ENCODE assay signal across 8 mouse cellular contexts in genomic region chr14:54528007-54528393, GRCm38 (mm10). TPM values are rescaled to one million over a fixed set of nuclear protein-coding genes. Genes with fewer than 3 reads are reported as not detected.
DNase-seq lines count a peak whose midpoint lies in the region; ATAC-seq and TF ChIP-seq lines count a peak whose summit lies in the region.

No protein-coding gene starts in this region.

- DNase-seq in frontal cortex, postnatal 14 days (ENCODE audit: low spot score in 2 of 2) = no peak
- DNase-seq in thymus, postnatal 0 days (ENCODE audit: low spot score) = peak; percentile 45
- DNase-seq in thymus, postnatal 14 days = no peak
- no peak for DNase-seq in limb, embryonic 14.5 days (ENCODE audit: low spot score)
- peak; percentile 35 for DNase-seq in thymus, postnatal 4 days
- no peak for DNase-seq in lung, postnatal 10 days
- DNase-seq in gastrocnemius, adult 18-20 months (ENCODE audit: low spot score) = no peak

- H3K4me3 ChIP-seq in limb, embryonic 14.5 days (replicated peaks; ENCODE audit: low read length) = no peak overlapping the region

- peak overlapping the region; percentile 43; the same call in 1 of the 2 replicates for H3K27ac ChIP-seq in limb, embryonic 14.5 days (replicated peaks; ENCODE audit: low read depth, low read length)

- H3K27me3 ChIP-seq in limb, embryonic 14.5 days (ENCODE audit: control insufficient read depth, insufficient read depth, low read length) = no peaks in the 10 kb centered on the region

- TF ChIP-seq POLR2A in limb, embryonic 14.5 days (IDR thresholded peaks at IDR 0.05; ENCODE audit: borderline replicate concordance, extremely low read depth, insufficient read depth, insufficient read length) = no peak

- no peak overlapping the region; the same call in 1 of the 2 replicates for H3K9ac ChIP-seq in limb, embryonic 14.5 days (ENCODE audit: low read depth, low read length, severe bottlenecking)

- H3K4me1 ChIP-seq in limb, embryonic 14.5 days (ENCODE audit: control insufficient read depth, insufficient read depth, low read length) = peaks cover 13% of the 10 kb centered on the region

- H3K4me2 ChIP-seq in limb, embryonic 14.5 days (replicated peaks; ENCODE audit: low read depth, low read length, severe bottlenecking) = peak overlapping the region; percentile 71

- 12% methylated on average over 5 of the region's 5 CpGs for WGBS in limb, embryonic 14.5 days

- no peaks in the 10 kb centered on the region for H3K36me3 ChIP-seq in limb, embryonic 14.5 days (ENCODE audit: control insufficient read depth, insufficient read depth, low read length)

- peak; percentile 38 for ATAC-seq in frontal cortex, adult (ENCODE audit: low TSS enrichment)
- ATAC-seq in limb, embryonic 14.5 days (ENCODE audit: low FRiP score, low read depth) = peak; percentile 14; the same call in 1 of the 2 replicates

- no peaks in the 10 kb centered on the region for H3K9me3 ChIP-seq in limb, embryonic 14.5 days (ENCODE audit: control insufficient read depth, low read length)

RNA-seq across cellular contexts. Expression of gene Prmt5, which starts 10.7 kb away (rescaled TPM):
- 62.9 and 64.6 TPM in 2 replicates for polyA plus RNA-seq in thymus, postnatal 0 days (2015; fragmentation: Nextera tagmentation; extraction: Ambion mirVana)
- 72.7 and 77.0 TPM in 2 replicates for polyA plus RNA-seq in limb, embryonic 14.5 days (2012; rRNA removed)
- polyA plus RNA-seq in limb, embryonic 14.5 days (2014; fragmentation: Nextera tagmentation; extraction: Ambion mirVana) = 68.5 and 74.3 TPM in 2 replicates
- 10 to 100 TPM; 29.6 to 32.1 TPM for total RNA-seq in gastrocnemius, adult 18-20 months (2021)

RNA-seq across cellular contexts. Expression of gene Haus4, which starts 26.4 kb away (rescaled TPM):
- 111 and 113 TPM in 2 replicates for polyA plus RNA-seq in thymus, postnatal 0 days (2015; fragmentation: Nextera tagmentation; extraction: Ambion mirVana)
- polyA plus RNA-seq in limb, embryonic 14.5 days (2012; rRNA removed) = 33.8 and 39.4 TPM in 2 replicates
- 45.1 and 46.8 TPM in 2 replicates for polyA plus RNA-seq in limb, embryonic 14.5 days (2014; fragmentation: Nextera tagmentation; extraction: Ambion mirVana)
- 1 to 10 TPM; 2.5 to 3.0 TPM for total RNA-seq in gastrocnemius, adult 18-20 months (2021)

RNA-seq across cellular contexts. Expression of gene Ajuba, which starts 49.4 kb away (rescaled TPM):
- 11.9 and 14.9 TPM in 2 replicates for polyA plus RNA-seq in thymus, postnatal 0 days (2015; fragmentation: Nextera tagmentation; extraction: Ambion mirVana)
- polyA plus RNA-seq in limb, embryonic 14.5 days (2012; rRNA removed) = 61.4 and 66.1 TPM in 2 replicates
- 18.1 and 24.2 TPM in 2 replicates for polyA plus RNA-seq in limb, embryonic 14.5 days (2014; fragmentation: Nextera tagmentation; extraction: Ambion mirVana)
- 1 to 10 TPM in 1 of 2 experiments, under 1 TPM in 1; 0.91 to 1.6 TPM for total RNA-seq in gastrocnemius, adult 18-20 months (2021)

RNA-seq across cellular contexts. Expression of gene Rem2, which starts 52.1 kb away (rescaled TPM):
- 1.1 and 2.1 TPM in 2 replicates for polyA plus RNA-seq in thymus, postnatal 0 days (2015; fragmentation: Nextera tagmentation; extraction: Ambion mirVana)
- 1.7 TPM in 2 replicates for polyA plus RNA-seq in limb, embryonic 14.5 days (2012; rRNA removed)
- polyA plus RNA-seq in limb, embryonic 14.5 days (2014; fragmentation: Nextera tagmentation; extraction: Ambion mirVana) = 1.4 and 2.1 TPM in 2 replicates
- not detected for total RNA-seq in gastrocnemius, adult 18-20 months (2021)

Comparison
In these comparisons a context has a peak if more than half of its experiments do, and no peak if none do; other contexts are left out.
1. DNase-seq: peak in thymus, postnatal 0 days (single experiment) and thymus, postnatal 4 days (single experiment); none in frontal cortex, postnatal 14 days (0 of 2), thymus, postnatal 14 days (single experiment), limb, embryonic 14.5 days (single experiment), lung, postnatal 10 days (single experiment) and gastrocnemius, adult 18-20 months (single experiment).